Mouse (Mus musculus) neural tube, embryonic 11.5 days (tissue): Measurements from ENCODE around the gene Rai1. TPM values are rescaled to one million over a fixed set of nuclear protein-coding genes. Genes with fewer than 3 reads are reported as not detected.

Experiments
- ATAC-seq: fragments of 200-750 bp; cut with Nextera tagmentation; 2 replicates; pipeline ENCODE4 v1.8.0; 2017; ENCODE audit warnings: moderate number of reproducible peaks, mild to moderate bottlenecking, moderate TSS enrichment, moderate library complexity; ENCODE audit not compliant: insufficient read depth, low FRiP score, low TSS enrichment
- DNase-seq: peaks from one replicate; pipeline ENCODE4 v3.0.0-alpha.2; 2015; ENCODE audit warnings: low spot score
- H3K27ac ChIP-seq: fragments of 300-500 bp; sonication (generic); 2 replicates; pipeline ENCODE4 v1.5.1; 2014; ENCODE audit warnings: low read depth, mild to moderate bottlenecking, low read length
- H3K27me3 ChIP-seq: fragments of 300-500 bp; sonication (generic); 2 replicates; pipeline ENCODE4 v1.6.1; 2014; ENCODE audit warnings: mild to moderate bottlenecking, low read length, mixed read lengths; ENCODE audit not compliant: control insufficient read depth, insufficient read depth
- H3K36me3 ChIP-seq: fragments of 300-500 bp; sonication (generic); 2 replicates; pipeline ENCODE4 v1.6.1; 2014; ENCODE audit warnings: mild to moderate bottlenecking, low read length, moderate library complexity, mixed read lengths; ENCODE audit not compliant: control insufficient read depth, insufficient read depth
- H3K4me1 ChIP-seq: fragments of 300-500 bp; sonication (generic); 2 replicates; pipeline ENCODE4 v1.6.1; 2014; ENCODE audit warnings: low read length, mixed read lengths; ENCODE audit not compliant: control insufficient read depth, insufficient read depth
- H3K4me2 ChIP-seq: fragments of 300-500 bp; sonication (generic); 2 replicates; pipeline ENCODE4 v1.6.1; 2014; ENCODE audit warnings: low read depth, mild to moderate bottlenecking, moderate library complexity
- H3K4me3 ChIP-seq: fragments of 300-500 bp; sonication (generic); 2 replicates; pipeline ENCODE4 v1.5.1; 2014; ENCODE audit warnings: low read depth, low read length
- H3K9ac ChIP-seq: fragments of 300-500 bp; sonication (generic); 2 replicates; pipeline ENCODE4 v1.6.1; 2014; ENCODE audit warnings: mild to moderate bottlenecking, low read length
- H3K9me3 ChIP-seq: fragments of 300-500 bp; sonication (generic); 2 replicates; pipeline ENCODE4 v1.6.1; 2016; ENCODE audit warnings: low read length; ENCODE audit not compliant: control insufficient read depth
- WGBS: fragments of 180-500 bp; shearing (Covaris S2); extraction: QIAGEN DNeasy Blood & Tissue Kit; methylation state at CpG from one replicate; pipeline ENCODE4 v1.1.7; 2014; 5-methylcytosine and 5-hydroxymethylcytosine counted together
- polyA plus RNA-seq: library from polyadenylated mRNA; unstranded; fragments of >200 nt; fragmentation: Nextera tagmentation; extraction: Ambion mirVana; gene quantifications from 2 replicates; pipeline ENCODE4 v1.2.1, GENCODE M21; 2014

The Rai1 gene
- polyA plus RNA-seq, 1 experiment from 2014 or later = 28.5 TPM

- H3K9ac ChIP-seq = peak overlapping the region; percentile 27
- no peak overlapping the region for H3K4me3 ChIP-seq
- H3K27ac ChIP-seq = peak overlapping the region; percentile 76
- H3K9me3 ChIP-seq = no peaks in the 10 kb centered on the region
- H3K36me3 ChIP-seq = no peaks in the 10 kb centered on the region
- no peak for DNase-seq
- no peak for ATAC-seq
- 3% methylated on average over 4 of the region's 4 CpGs for WGBS
- no peaks in the 10 kb centered on the region for H3K27me3 ChIP-seq
- peak overlapping the region; percentile 82 for H3K4me2 ChIP-seq
- peaks cover 48% of the 10 kb centered on the region for H3K4me1 ChIP-seq
These were observed 8.8 kb downstream of the Rai1 start for GRCm38 (mm10) chr11:60113624-60114023.

DNA sequence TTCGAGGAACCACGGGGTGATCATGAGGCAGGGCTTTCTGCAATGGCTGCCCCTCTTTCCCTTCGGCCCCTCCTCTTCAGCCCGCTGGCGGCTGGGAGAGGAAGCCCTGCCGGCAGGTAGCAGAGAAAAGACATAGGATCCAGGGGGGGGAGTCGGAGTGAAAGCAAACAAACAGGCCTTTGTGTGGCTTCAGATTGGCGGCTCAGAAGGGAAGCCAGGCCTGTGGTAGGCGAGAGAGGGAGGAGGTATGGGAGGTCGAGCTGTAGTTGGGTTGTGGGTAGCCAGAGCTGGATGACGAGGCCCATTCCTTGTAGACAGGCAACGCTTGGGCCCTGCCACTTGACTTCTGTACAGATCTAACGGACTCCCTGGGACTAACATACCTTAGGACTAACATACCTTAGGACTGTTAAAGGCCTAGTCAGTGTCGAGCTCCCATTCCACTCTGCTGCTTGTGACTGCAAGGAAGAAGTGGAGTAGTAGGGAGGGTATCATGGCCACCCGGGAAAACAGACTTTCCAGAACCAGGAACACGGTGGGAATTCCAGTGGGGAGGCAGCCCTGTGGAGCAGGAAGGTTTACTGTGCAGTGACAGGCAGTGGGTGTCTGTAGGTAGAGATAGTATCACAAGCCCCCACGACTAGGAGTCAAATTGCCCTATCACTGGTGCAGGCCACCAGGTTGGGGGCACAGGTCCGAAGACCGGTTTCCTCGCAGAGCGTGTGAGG lies 9.6 kb downstream of the Rai1 start:
- Histone ChIP-seq H3K27ac (peak overlapping the region; percentile 76), H3K36me3 (no peaks in the 10 kb centered on the region), H3K27me3 (no peaks in the 10 kb centered on the region), H3K4me3 (peak overlapping the region; percentile 39), H3K9ac (peak overlapping the region; percentile 59), H3K4me2 (peak overlapping the region; percentile 82), H3K4me1 (peaks cover 40% of the 10 kb centered on the region), H3K9me3 (no peaks in the 10 kb centered on the region)
- ATAC-seq (peak; percentile 28; the same call in 1 of the 2 replicates), DNase-seq (peak; percentile 70)
- 1% methylated on average over 20 of the region's 21 CpGs for WGBS

DNA sequence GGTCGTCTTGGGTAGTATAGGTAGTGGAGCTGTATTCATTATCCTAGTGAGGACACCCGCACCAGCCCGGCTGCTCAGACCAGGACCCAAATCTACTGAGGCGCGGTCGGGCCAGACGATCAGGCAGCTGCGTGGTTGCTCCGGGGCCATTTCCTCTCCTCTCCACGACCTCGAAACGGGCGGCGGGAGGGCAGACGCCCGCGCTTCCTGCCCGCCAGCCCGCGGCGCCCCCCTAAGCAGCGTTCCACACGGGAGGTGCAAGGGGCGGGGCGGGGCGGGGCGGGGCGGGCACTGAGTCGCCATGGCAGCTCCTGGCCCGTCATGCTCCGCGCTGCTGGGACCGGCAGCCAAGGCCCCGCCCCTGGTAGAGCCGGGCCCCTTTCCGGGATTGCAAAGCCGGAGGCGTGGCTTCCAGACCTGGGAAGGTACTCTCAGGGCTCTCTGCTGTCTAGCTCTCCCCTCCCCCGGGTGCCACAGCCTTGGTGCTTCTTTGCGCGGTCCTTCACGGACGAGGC lies 10.3 kb downstream of the Rai1 start:
- DNase-seq = peak; percentile 90
- WGBS = under 1% methylated on average over 35 of the region's 43 CpGs
- peak; percentile 92 for ATAC-seq

DNA sequence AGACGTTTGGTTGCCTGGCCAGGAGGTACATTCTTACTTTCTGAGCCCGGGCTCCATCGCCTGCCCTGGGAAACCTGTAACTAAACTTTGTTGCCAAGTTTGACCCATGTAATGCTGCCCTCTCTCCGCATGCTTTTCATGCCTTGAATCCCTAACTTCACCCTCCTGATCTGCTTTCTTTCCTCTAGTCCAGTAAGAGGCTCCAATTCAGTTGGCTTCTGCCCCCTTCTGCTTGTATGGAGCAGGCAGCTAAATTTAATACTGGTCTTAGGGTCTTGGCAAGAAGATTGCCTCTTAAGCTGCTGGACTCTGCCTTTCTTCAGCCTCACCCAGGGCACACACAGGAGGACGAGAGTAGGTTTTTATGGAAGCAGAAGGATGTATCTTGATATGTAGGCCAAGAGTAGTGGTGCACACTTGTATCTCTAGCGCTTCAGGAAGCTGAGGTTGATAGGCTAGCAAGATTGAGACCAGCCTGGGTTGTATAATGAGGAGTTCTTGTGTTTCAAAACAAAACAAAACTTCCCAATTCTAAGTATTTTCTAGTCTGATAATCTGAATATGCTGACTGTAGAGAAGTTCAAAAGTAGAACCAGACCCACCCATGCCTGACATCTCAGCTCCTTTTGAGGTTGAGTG lies 10.9 kb downstream of the Rai1 start:
- peak overlapping the region; percentile 59 for H3K9ac ChIP-seq
- no peaks in the 10 kb centered on the region for H3K36me3 ChIP-seq
- peaks cover 36% of the 10 kb centered on the region for H3K4me1 ChIP-seq
- no peak for DNase-seq
- ATAC-seq = no peak
- H3K4me3 ChIP-seq = peak overlapping the region; percentile 39
- peak overlapping the region; percentile 82 for H3K4me2 ChIP-seq
- 42% methylated on average over 6 of the region's 6 CpGs for WGBS
- H3K27me3 ChIP-seq = no peaks in the 10 kb centered on the region
- H3K27ac ChIP-seq = peak overlapping the region; percentile 76
- no peaks in the 10 kb centered on the region for H3K9me3 ChIP-seq

More for the DNA sequence above, 10.3 kb downstream of the Rai1 start:
- Histone ChIP-seq H3K4me2 (peak overlapping the region; percentile 82), H3K4me3 (peak overlapping the region; percentile 39), H3K36me3 (no peaks in the 10 kb centered on the region), H3K9me3 (no peaks in the 10 kb centered on the region), H3K27me3 (no peaks in the 10 kb centered on the region), H3K9ac (peak overlapping the region; percentile 59), H3K4me1 (peaks cover 36% of the 10 kb centered on the region), H3K27ac (peak overlapping the region; percentile 76)

- H3K4me3 ChIP-seq = no peak overlapping the region
- no peaks in the 10 kb centered on the region for H3K9me3 ChIP-seq
- H3K27me3 ChIP-seq = no peaks in the 10 kb centered on the region
- H3K27ac ChIP-seq = no peak overlapping the region
- no peak for DNase-seq
- peaks cover 1% of the 10 kb centered on the region; the same call in 1 of the 2 replicates for H3K4me1 ChIP-seq
- 92% methylated on average over 2 of the region's 2 CpGs for WGBS
- H3K36me3 ChIP-seq = no peaks in the 10 kb centered on the region
- H3K9ac ChIP-seq = no peak overlapping the region
- no peak for ATAC-seq
- no peak overlapping the region for H3K4me2 ChIP-seq
These were observed 15.9 kb downstream of the Rai1 start for GRCm38 (mm10) chr11:60120586-60121262.

GRCm38 (mm10) chr11:60122611-60123010 lies 17.8 kb downstream of the Rai1 start:
- Histone ChIP-seq H3K27me3 (no peaks in the 10 kb centered on the region), H3K9ac (no peak overlapping the region), H3K4me1 (peaks cover 9% of the 10 kb centered on the region), H3K9me3 (no peaks in the 10 kb centered on the region), H3K27ac (no peak overlapping the region), H3K36me3 (no peaks in the 10 kb centered on the region), H3K4me3 (no peak overlapping the region), H3K4me2 (no peak overlapping the region)
- ATAC-seq = no peak
- DNase-seq = no peak

DNA sequence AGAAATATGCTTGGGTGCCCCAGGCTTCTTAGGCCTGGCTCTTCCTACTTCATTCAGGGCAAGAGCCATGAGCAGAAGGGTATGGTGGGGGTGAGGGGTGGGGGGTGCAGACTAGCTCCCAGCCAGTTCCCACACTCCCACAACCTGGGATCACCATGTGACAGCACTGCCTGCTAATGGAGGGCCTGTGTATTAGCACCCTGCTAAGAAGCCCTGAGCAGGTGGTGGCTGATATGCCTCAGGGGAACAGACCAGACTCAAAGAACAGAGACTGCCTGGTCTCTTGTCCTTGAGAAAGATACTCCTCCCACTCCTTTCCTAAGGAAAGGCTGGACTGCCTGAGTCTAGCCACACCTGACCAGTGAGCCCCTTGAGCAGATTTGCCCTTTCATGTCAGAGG lies 22.2 kb downstream of the Rai1 start:
- Histone ChIP-seq H3K4me2 (no peak overlapping the region), H3K4me1 (peaks cover 14% of the 10 kb centered on the region), H3K27me3 (no peaks in the 10 kb centered on the region), H3K27ac (no peak overlapping the region), H3K36me3 (no peaks in the 10 kb centered on the region), H3K9me3 (no peaks in the 10 kb centered on the region), H3K4me3 (no peak overlapping the region), H3K9ac (no peak overlapping the region)
- no peak for DNase-seq
- no peak for ATAC-seq

DNA sequence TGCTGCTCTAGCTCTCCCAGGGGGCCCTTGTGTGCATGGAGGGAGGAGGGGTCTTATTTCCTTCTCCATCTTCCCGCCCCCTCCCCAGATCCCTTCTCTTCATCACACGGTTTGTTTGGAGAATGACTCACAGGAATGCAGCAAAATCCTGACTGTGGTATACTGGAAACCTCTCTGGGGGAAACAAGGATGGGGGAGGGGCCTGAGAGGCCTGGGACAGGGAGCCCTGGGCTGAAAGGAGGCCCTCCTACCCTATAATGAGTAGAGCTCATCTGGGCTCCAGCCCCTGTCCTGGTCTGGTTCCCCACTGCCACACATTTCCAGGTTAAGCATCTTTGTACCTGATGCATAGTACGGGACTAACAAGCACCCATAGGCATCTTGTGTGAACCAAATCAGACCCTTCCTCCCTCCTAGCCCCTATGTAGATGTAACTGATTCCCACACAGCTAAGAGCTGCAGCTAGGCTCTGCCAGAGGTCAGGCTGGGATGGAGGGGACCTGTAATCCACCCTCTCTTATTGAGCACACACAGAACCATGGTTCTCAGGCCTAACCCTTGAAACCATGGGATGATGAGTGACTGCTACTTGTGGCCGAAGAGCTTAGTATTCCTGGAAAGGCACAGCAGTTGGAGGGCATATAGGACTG lies 23.2 kb downstream of the Rai1 start:
- no peak overlapping the region for H3K4me3 ChIP-seq
- no peaks in the 10 kb centered on the region for H3K36me3 ChIP-seq
- H3K27ac ChIP-seq = no peak overlapping the region
- 49% methylated on average over 4 of the region's 4 CpGs for WGBS
- DNase-seq (no peak), ATAC-seq (no peak)
- H3K9ac ChIP-seq = no peak overlapping the region
- H3K4me2 ChIP-seq = no peak overlapping the region
- peaks cover 14% of the 10 kb centered on the region for H3K4me1 ChIP-seq
- H3K27me3 ChIP-seq = no peaks in the 10 kb centered on the region
- H3K9me3 ChIP-seq = no peaks in the 10 kb centered on the region
